Mouse (Mus musculus) large intestine, adult 2 months (tissue): Measurements from ENCODE around the gene Pld4. TPM values are rescaled to one million over a fixed set of nuclear protein-coding genes. Genes with fewer than 3 reads are reported as not detected.

Source experiments
- DNase-seq: peaks from one replicate; pipeline ENCODE4 v3.0.0-alpha.2; 2012; ENCODE audit warnings: low read depth, low spot score
- WGBS: fragments of 180-500 bp; shearing (Covaris S2); methylation state at CpG from one replicate; pipeline ENCODE4 v1.1.7; 2018; 5-methylcytosine and 5-hydroxymethylcytosine counted together
- polyA plus RNA-seq: library from polyadenylated mRNA; depleted of rRNA; stranded (reverse); fragments of >200 nt; gene quantifications from 2 replicates; pipeline ENCODE4 v1.2.3, GENCODE M21; 2012; rRNA removed

Gene Pld4
- 39.4 and 46.9 TPM in 2 replicates for polyA plus RNA-seq

GRCm38 (mm10) chr12:112760154-112760926, at the start of gene Pld4:
TSS of gene Pld4 (plus strand) at chr12:112760655.
- no peak for DNase-seq

GRCm38 (mm10) chr12:112713984-112714383, 46.5 kb upstream of the Pld4 start:
- DNase-seq, result no peak
- 40% methylated on average over 3 of the region's 3 CpGs for WGBS

More at GRCm38 (mm10) chr12:112760154-112760926, at the start of gene Pld4:
- WGBS, result 49% methylated on average over 4 of the region's 4 CpGs

GRCm38 (mm10) chr12:112717140-112717539, 43.3 kb upstream of the Pld4 start:
- 43% methylated on average over 7 of the region's 7 CpGs for WGBS

GRCm38 (mm10) chr12:112718995-112719394, 41.5 kb upstream of the Pld4 start:
- 79% methylated on average over 5 of the region's 5 CpGs for WGBS
- DNase-seq, result no peak

More at GRCm38 (mm10) chr12:112717140-112717539, 43.3 kb upstream of the Pld4 start:
- no peak for DNase-seq

GRCm38 (mm10) chr12:112720216-112720615, 40.2 kb upstream of the Pld4 start, which contains the start of gene Cep170b:
TSS of gene Cep170b (plus strand) at chr12:112720455.
- 37% methylated on average over 6 of the region's 6 CpGs for WGBS
- no peak for DNase-seq

GRCm38 (mm10) chr12:112720890-112721423, 39.5 kb upstream of the Pld4 start:
- 26% methylated on average over 12 of the region's 12 CpGs for WGBS
- no peak for DNase-seq

- 9% methylated on average over 56 of the region's 69 CpGs for WGBS
- DNase-seq, result no peak
These were observed 38.8 kb upstream of the Pld4 start for GRCm38 (mm10) chr12:112721424-112722239.

GRCm38 (mm10) chr12:112722240-112723027, 38.0 kb upstream of the Pld4 start:
- no peak for DNase-seq
- WGBS, result 3% methylated on average over 73 of the region's 75 CpGs

- 6% methylated on average over 5 of the region's 5 CpGs for WGBS
- no peak for DNase-seq
These were observed 37.5 kb upstream of the Pld4 start for GRCm38 (mm10) chr12:112723028-112723330.

- no peak for DNase-seq
These were observed 37.0 kb upstream of the Pld4 start for GRCm38 (mm10) chr12:112723445-112723844.

GRCm38 (mm10) chr12:112724077-112724805, 36.2 kb upstream of the Pld4 start:
- 67% methylated on average over 11 of the region's 11 CpGs for WGBS
- no peak for DNase-seq

More at GRCm38 (mm10) chr12:112723445-112723844, 37.0 kb upstream of the Pld4 start:
- 73% methylated on average over 6 of the region's 6 CpGs for WGBS

GRCm38 (mm10) chr12:112727801-112728200, 32.7 kb upstream of the Pld4 start:
- no peak for DNase-seq
- WGBS, result 31% methylated on average over 8 of the region's 8 CpGs

GRCm38 (mm10) chr12:112730808-112731207, 29.6 kb upstream of the Pld4 start:
- WGBS, result 62% methylated on average over 14 of the region's 14 CpGs
- no peak for DNase-seq

- WGBS, result 87% methylated on average over 10 of the region's 10 CpGs
- DNase-seq, result no peak
These were observed 27.9 kb upstream of the Pld4 start for GRCm38 (mm10) chr12:112732591-112732990.

- 53% methylated on average over 2 of the region's 2 CpGs for WGBS
- no peak for DNase-seq
These were observed 26.2 kb upstream of the Pld4 start for GRCm38 (mm10) chr12:112734108-112734820.

- no peak for DNase-seq
- WGBS, result 91% methylated on average over 19 of the region's 19 CpGs
These were observed 25.4 kb upstream of the Pld4 start for GRCm38 (mm10) chr12:112734881-112735655.

GRCm38 (mm10) chr12:112735896-112736635, 24.4 kb upstream of the Pld4 start:
- no peak for DNase-seq
- WGBS, result 93% methylated on average over 29 of the region's 29 CpGs
